Mouse (Mus musculus) ZHBTc4 (cell line): ENCODE measurements around the gene Gm49396.
A peak's percentile ranks its signal among the peaks of the same experiment; 100 is the strongest.

Experiments
- DNase-seq: peaks from one replicate; pipeline ENCODE4 v3.0.0-alpha.2; 2011; ENCODE audit warnings: low read depth, low spot score

Gm49396 gene

DNA sequence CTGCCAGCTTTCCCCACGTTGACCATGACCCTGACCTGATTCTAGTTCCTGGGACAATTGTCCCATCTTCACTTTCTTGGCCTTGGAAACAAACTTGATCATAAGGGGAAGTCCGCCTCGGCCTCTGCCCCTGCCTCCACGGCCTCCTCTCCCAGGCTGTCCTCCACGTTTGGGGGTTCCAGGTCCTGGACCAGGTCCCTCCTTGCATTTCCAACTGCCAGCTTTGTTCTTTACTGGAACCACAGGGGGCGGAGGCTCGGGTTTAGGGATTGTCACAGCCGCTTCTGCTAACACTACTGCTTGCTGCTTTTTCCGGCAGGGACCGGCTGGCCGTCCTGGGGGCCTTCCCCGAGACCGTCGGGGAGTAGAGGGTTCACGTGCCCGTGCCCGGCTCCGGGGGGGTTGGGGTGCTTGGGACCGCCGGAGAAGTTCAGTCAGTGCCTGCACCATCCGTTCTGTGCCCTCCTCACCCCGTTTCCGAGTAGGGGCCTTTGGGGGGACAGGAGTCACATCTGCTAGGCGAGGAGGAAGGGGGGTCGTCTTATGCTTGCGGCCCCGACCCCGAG, 23.4 kb downstream of the Gm49396 start:
- no peak for DNase-seq

DNA sequence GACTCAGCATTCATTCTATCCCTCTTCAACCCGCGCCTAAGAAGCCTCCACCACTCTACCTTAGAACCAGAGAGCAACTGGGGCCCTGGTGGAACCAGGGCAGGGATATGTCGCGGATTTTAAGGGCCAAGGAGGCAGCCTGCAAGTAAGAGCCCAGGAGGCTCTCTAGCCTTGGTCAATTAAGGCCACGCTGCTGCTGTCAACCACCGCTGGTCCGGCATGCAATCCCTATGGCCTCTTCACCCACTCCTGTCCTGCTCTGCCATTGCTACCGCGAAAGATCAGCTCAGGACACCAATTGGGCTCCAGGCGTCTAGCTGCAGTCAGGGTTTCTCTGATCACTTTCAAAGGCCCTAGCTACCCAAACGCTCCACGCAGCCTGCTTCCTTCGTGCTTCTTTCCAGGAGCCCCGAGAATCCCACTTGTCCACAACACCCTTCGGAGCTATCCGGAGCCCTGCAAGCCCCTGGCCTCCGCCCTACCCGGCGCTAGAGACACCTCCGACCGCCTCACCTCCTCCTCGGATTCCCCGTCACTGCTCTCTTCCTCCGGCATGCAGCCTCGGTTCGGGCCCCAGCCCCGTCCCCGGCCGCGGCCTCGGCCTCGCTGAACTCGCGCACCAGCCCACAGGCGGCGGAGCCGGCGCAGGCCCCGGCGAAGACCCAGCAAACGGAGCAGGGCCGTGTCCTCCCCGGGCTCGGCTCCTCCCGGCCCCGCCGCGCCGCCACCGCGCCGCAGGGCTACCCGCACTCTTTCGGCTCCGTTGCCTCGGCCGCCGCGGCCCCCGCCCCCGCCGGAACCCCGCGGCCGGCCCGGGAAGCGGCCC, 24.9 kb downstream of the Gm49396 start:
- peak; percentile 45 for DNase-seq

DNA sequence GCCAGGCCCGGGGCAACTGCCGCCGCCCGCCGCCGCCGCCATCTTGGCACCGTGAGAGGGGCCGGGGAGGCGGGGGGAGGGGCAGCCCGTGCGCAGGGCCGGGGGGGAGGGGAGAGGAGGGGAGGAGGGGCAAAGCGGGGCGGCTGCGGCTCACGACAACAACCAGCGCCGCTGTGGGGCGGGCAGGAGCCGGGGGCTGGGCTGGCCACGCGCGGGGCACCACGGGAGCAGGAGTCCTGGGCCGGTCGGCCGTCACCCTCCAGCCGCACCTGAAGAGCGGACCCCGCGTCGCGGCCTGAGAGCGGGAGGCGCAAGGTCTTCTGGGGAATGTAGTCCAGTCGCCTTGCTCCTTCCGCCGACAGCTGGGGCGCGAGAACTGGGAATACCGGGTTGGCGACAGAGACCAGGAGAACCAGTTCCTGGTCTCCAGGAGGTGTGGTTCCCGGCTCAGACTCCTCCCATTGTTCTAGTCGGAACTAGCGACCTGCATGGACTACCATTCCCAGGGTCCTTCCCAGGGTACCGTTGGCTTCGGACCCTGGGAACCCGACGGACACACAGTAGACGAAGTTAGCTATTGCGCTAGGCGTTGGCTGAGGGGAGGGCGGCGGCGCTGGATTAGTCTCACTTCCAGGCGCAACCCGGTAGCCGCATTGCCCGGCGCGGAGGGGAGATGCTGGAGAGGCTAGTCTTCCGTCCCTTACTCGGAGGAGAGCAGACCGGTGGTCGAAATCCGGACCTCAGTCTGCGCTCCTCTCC, 25.7 kb downstream of the Gm49396 start, which contains the start of gene Kmt2b:
TSS of gene Kmt2b (minus strand) at position 51 of the 759 bp plus-strand sequence.
- DNase-seq: peak; percentile 100

DNA sequence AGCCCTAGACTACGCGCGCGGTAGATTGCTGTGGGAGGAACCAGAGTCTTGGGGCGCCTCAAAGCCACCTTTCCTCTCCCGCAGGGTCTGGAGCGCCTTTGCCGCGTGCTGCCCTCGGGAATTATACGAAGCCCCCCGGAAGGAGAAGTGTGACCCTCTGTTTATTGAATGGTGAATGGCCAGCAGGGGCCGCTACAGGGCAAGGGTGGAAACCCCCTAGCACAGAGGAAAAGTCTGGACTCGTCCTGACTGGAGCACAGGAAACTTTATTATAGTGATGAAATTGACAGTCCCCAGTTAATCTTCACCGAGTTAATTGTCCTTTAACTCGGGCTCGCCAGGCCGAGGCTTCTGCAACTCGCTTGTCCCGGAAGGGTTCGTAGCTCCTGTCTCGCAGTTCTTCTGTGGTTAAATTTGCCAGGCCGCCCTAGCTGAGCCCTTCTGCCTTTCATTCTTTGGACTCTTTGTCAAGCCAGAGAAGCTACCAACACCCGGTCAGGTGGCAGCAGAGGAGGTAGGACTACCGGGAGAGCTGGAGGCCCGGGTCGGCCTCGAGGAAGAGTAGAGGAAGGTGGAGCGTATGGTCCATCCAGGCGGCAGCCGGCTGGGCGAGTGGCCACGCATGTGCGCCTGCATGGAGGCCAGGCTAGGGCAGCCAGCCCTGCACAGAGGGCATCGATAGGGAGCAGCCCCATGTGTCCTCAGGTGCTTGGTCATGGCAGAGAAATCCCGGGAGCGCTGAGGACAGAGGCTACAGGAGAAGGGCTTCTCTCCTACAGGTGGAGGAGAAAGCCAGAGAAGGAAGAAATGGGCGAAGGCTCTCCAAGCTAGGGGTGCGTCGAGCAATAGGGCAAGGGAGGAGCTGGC, 26.5 kb downstream of the Gm49396 start:
- DNase-seq: peak; percentile 90

DNA sequence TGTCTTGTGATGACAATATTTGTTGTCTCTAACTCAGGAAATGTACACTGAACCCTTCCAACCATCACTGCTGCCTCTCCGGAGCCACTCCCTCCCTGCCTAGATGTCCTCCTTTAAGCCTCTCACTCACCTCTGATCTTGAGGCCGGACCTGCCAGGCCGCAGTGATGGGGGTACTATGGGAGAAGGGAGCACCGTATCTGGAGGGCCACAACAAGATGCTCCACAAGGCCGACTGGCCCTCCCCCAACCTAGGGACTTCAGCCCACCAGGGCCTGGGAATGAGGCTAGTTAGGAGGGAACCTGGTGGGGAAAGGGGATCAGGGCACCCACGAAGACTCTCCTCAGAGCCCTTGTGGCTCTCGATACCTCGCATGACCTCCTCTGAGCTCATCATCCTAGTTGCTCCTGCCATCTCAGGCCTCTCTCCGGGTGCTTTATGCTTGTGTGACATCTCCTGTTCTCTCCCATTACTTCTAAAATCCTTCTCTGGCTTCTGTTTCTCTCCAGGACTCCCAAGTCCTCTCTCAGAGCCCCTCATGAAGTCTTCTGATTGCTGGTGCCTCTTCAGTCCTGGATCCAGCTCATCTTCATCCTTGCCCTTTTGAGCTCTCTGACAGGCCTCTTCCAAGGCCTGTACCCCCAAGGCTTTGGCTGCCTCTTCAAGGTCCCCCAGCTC, 27.9 kb downstream of the Gm49396 start:
- no peak for DNase-seq

DNA sequence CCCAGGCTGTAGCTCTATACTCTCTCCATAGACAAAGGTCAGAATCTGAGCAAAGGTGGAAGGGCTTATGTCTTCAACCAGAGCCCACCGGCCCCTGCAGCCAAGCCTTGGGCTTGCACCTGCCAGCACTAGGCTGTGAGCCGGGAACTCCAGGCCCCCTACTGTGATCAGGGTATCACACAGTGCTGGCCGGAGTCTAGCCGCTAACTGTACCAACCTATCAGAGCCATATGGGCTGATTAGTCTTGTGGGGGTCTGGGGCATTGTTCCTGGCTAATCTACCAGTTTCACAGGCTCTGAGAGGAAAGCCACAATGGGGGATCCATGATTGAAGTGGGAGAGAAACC, 28.4 kb downstream of the Gm49396 start:
- DNase-seq: peak; percentile 30

DNA sequence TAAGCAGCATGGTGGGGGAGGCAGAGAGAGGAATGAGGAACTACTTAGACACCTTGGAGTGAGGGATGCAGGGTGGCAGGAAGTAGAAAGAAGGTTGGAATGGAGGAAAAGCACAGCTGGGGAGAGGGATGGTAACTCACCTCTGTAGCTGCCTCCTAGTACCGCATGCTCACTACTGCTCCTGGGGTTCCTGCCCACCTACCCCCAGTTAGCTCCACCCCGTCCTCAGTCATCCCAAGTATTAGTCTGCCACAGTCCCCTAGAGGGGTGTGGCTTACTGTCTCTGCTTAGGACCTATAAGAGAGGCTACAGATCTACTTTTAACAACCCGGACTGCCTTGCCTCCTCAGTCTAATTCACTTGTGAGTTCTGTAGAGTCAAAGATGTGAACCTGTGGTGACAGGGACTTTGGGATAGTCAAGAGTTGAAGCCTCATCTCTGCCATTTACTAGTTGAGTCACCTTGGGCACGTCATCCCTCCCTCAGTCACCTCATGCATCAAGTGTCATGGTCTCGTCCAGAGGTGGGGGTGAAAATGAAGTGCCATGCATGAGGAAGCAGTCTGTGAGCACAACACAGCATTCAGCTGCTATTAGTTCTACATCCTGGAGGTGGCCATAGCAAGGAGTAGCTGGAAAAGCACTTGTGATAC, 29.8 kb downstream of the Gm49396 start:
- peak; percentile 48 for DNase-seq

DNA sequence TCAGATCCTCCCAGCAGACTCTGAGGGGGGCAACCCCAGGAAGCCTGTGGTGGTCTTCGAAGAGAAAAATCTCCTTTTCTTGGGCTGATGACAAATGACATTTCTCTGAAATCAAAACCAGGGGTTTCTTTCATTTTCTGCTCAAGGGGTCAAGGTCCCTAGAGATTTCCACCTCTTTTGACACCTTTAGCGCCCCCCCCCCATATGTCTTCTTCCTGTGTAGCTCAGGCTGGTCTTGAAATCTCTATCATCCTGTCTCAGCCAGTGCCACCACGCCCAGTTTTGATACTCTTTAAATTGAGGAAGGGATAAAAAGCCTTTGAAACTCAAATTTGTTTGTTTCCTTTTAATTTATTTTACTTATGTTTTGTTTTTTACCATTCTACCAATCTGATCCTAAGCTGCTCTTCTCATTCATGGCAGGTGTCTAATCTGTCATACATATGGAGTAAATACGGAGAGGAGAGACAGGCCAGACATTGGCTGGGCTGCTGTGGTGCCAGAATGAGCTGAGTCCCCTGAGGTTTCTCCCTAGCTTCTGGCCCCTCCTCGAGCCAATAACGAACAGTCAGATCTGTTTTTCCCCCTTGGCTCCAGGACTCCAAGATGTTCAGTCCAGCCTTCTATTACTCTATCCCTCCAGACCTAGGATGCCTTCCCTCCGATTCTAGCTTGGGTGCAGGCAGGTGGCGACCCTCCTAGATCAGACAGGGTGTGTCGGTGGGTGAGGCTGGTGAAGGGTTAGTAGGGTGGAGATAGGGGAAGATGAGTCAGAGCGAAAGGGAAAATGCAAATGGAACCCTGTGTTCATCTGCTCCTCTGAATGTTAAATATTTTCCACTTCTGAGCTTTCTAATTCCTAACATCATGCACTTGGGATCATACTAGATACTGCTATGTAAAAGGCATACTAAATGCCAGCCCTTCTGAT, 30.7 kb downstream of the Gm49396 start:
- DNase-seq: no peak

DNA sequence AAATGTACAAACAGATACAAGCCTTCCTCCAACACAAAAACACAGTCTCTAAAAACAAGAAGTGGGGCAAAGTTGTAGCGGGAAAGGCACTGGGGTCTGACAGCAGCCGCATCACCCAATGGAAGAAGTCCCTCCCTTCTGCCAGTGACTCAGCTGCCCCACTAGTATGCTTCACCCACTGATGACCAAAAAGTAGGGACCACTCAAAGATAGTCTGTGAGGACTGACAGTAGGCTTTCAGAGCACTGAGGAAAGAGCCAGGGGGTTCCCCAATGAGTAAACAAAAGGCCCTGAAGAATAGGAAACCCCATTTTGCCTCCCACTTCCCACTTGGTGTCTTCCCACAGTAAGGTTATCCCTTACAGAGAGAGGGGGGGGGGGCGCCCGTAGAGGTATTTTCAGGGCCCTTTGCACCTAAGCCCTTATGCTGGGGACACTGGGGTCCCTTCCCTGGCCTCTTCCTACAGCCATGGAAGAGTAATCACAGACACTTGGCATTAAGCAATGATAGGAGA, 31.4 kb downstream of the Gm49396 start:
- DNase-seq: no peak

DNA sequence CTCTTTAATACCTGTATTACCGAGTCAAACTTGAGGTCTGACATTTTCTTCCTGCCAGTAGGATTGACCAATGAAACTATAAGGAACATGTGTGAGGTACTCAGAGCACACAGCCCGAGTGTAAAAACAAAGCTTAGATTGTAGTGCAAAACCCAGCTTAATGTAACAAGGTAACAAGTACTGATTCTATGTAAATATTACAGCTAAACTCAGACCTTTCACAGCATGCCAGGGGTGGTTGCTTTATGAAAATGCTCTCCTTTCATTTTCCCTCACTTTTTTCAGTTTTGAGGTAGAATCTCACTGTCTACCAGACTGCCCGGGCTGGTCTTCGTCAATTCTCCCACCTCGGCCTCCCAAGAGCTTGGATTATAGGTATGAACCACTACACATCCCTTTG, 32.9 kb downstream of the Gm49396 start:
- no peak for DNase-seq

DNA sequence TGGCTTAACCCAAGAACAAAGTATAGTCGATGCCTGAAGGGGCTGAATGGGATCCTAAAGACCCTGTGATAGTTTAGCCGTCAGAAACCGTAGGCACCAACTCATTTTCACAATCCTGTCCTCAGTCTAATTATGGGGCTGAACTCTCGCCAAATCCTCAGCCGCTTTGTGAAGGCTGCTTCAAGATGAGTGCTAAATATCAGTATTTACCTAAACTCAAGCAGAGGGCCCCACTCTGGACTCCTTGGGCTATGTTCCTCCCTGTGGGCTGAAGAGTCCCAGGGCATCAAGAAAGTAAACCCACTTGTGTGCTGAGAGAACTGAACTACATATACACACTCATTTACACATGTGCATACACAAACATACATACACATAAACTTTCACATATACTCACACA, 33.7 kb downstream of the Gm49396 start:
- DNase-seq: no peak

DNA sequence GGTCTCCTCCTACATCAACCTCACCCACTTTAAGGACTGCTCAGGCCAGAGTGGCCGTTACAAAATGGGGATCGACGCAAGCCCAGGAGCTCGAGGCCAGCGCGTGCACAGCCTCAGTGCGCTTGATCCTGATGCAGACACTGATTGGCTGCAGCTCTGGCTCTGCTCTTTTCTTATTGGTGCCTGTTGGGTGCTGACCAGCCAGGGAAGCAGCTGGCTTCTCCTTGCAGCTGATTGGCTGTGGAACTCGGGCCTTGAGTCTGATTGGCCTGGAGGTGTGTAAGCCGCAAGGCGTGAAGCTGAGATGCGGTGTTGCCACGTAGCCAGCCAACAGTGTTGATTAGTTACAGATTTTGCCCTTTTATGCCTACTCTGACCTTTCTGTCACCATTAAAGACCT, 35.6 kb downstream of the Gm49396 start, which contains the start of gene Zbtb32:
TSS of gene Zbtb32 (minus strand) at position 124 of the 400 bp plus-strand sequence.
- peak; percentile 84 for DNase-seq

DNA sequence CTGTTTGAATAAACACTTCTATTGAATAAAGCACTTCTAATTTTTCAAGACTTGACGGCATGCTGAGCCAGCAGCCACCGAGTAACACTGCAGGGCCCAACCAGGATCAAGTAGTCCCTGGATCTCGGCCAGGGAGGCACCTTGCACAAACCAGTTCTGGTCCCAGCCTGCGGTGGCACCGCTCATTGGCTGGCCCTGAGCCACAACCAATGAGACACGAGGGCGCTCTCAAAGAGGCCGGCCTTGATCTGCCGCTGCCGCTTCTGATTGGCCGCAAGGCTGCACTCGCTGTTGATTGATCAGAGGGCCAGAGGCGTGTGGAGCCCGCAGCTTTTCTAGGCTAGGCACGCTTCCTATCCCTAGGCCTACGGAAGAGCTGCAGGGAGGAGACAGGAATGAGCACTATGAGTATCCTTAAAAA, 36.8 kb downstream of the Gm49396 start:
- peak; percentile 99 for DNase-seq

DNA sequence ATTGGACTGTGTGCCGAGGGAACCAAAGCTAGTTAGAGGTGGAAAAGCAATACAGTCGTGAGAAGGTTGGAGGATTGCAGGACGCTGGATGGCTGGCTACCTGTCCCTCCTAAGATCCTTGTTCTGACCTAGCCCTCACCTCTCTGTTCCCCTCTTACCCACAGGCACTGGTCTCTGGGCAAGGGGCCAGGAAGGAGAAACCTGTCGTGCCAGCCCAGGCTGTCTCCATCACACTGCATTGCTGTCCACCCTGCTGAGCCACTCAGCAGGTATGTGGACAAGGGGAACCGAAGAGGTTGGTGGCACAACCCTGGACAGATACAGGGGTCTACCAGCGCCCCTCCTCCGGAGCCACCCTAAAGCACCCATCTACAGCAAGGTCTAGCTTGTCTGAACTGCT, 37.5 kb downstream of the Gm49396 start:
- DNase-seq: no peak

DNA sequence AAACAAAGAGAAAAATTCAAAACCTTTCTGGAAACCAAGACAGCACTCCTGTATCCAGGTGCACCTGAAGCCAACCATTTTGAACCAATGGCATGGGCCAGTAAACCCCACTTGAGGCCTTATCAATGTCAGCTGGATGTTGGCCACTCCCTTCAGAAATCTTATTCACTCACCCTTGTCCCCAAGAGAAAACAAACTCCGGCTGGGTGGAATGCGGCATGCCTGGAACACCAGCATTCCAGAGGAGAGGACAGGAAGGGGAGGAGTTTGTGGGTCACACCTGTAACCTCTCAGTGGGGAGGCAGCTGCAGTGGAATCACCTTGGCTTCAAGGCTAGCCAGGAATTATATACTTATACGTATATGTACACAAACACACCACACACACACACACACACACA, 39.4 kb downstream of the Gm49396 start:
- DNase-seq: peak; percentile 94

DNA sequence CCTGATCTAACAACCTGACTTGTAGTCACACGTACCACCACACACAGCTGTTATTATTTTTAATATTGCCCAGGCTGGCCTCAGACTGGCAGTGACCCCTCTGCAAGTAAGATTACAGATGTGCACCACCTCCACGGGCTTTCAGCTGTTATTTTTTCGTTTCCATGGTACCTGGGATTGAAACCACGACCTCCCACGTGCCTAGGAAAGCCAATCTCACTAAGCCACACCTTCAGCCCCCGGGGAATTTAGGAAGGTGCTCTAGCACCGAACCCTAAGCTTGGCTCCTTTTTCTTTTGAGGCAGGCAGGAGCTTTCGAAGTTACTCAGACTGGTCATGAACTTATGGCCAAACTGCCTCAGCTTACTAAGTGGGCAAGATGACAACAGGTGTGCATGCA, 41.3 kb downstream of the Gm49396 start:
- DNase-seq: peak; percentile 37

DNA sequence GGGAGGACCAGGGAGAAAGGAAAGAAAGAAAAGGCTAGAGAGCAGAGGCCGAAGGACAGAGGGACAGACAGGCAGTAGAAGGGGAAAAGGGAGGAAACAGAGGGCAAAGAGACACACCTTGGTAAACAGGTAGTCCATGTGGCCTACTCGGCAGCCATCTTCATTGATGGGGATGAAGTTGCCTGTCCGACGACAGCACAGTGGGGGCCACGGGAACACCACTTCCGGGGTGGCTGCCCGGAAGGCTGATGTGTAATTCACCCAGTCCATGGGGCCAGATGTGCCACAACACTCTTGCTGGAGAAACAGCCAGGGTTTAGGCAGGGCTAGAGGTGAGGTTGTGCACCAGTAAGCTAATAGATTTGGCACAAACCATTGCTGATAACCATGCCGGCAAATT, 41.8 kb downstream of the Gm49396 start:
- DNase-seq: no peak

DNA sequence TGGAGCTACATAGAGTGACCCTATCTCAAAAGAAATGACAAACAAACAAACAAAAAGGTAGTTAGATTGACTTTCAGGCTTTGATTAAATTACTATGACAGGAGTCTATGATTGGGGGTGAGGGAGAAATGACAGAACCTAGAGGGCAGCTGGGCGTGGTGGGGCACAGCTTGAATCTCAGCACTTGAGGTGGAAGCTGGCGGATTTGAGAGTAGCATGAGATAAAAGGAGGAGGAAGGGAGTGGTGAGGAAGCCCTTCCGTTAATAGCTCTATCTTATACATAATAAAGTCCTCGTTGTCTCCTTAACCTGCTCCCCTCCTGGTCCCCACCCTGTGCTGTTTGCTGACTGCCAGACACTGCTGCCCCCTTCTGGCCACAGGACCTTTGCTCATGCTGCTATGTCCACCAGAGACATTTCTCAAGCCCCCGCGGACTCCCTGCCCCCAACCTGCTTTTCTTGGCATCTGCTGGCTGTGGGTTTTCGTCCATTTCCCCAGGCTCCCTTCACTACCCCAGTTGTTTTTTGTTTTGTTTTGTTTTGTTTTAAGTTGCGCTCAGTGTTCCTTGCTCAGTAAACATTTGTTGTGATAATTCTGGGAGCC, 44.7 kb downstream of the Gm49396 start:
- DNase-seq: peak; percentile 97

DNA sequence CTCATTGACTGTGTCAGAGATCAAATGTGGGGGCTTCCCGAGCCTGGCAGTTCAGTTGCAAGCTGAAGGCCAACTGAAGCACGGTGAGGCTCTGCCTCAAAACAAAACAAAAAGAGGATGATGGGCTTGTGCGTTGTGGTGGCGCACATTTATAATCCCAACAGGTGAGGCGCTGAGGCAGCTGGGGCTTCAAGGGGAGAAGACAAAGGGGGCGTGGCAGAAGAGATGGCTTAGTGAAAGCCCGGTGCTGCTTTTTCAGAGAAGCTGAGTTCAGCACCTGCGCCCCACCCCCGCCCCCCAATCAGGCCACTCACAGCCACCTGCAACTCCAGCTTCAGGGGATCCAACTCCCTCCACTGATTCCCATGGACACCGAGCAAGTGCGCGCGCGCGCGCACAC, 45.3 kb downstream of the Gm49396 start:
- peak; percentile 48 for DNase-seq
